Mouse (Mus musculus): ENCODE results near the gene Cldn24. TPM values are rescaled to one million over a fixed set of nuclear protein-coding genes. Genes with fewer than 3 reads are reported as not detected.

Cldn24 gene
- polyA plus RNA-seq, 1 experiment = not detected

DNA sequence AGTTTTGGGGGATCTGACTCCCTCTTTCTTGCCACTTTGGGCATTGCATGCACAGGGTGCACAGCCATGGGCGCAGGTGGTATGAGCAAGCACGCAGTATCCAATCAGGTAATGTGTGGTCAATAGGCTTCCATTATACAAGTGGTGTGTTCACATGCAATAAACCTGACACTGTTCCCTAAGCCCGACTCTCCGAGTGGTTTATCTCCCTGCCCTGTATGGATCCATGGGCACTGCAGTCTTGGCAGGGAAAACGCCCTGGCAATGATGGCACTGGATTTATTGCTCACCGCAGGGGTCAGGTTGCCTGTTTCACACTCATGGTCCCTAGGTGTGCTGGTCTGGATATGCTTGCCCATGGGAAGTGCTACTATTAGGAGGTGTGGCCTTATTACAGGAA, 26.0 kb downstream of the Cldn24 start:
- Histone ChIP-seq H3K4me1 (ENCODE audit: control insufficient read depth, insufficient read depth, low read length) (no peaks in the 10 kb centered on the region), H3K27ac (ENCODE audit: insufficient read depth, low read length) (no peak overlapping the region), H3K4me3 (ENCODE audit: insufficient read depth, low read length) (no peak overlapping the region)
- TF ChIP-seq CTCF (IDR thresholded peaks at IDR 0.05; ENCODE audit: extremely low read depth, insufficient read depth, low read length) = no peak
- TF ChIP-seq POLR2A (IDR thresholded peaks at IDR 0.05; ENCODE audit: extremely low read depth, insufficient read depth, low read length) = no peak

DNA sequence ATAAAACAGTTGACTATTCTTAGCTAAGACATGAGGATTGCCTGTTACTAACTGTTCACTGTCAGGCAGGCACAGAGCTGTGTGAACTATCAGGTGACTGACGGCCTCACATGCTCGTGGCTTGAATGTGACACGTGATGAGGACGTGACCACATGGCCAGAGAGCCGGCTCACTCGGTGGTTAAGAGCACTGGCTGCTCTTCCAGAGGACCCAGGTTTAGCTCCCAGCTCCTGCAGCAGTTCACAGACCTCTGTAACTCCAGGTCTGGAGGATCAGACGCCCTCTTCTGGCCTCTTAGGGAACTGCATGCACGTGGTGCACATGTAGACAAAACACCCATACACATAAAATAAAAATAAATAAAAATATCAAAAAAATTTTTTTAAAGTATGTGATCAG, 27.9 kb downstream of the Cldn24 start:
- no peak overlapping the region for H3K27ac ChIP-seq (ENCODE audit: insufficient read depth, low read length)
- TF ChIP-seq CTCF (IDR thresholded peaks at IDR 0.05; ENCODE audit: extremely low read depth, insufficient read depth, low read length) (no peak), POLR2A (IDR thresholded peaks at IDR 0.05; ENCODE audit: extremely low read depth, insufficient read depth, low read length) (no peak)
- no peak overlapping the region for H3K4me3 ChIP-seq (ENCODE audit: insufficient read depth, low read length)
- H3K4me1 ChIP-seq (ENCODE audit: control insufficient read depth, insufficient read depth, low read length) = no peaks in the 10 kb centered on the region

DNA sequence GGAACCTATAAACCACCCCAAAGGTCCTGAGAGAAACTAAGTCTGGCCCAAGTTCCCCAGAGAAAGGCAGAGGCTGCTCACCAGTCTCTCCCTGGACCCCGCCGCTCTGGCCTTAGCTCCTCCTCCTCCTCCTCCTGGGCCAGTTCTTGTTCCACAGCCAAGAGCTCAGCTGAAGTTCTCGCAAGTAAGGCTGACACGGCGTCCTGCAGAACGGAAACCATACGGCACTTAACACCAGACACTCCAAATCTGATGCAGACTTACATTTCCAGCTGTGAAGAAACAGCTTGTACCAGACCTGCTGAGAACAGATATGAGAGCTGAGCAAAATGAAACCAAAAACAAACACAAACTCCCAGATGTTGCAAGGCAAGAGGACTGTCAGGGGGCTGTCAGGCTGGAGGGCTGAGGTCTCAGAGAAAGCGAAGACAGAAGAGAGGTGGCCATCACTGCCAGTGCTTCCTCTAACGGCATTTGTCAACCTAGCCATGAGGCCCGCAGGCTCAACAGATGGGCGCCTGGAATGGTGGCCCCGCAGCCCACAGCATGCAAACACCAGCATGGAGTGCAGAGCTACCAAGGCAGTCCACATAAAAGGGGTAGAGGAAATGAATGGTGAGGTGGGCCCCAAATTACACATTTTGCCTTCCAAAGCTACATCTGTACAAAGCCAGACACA, 30.0 kb downstream of the Cldn24 start:
- TF ChIP-seq CTCF (IDR thresholded peaks at IDR 0.05; ENCODE audit: extremely low read depth, insufficient read depth, low read length) (no peak), POLR2A (IDR thresholded peaks at IDR 0.05; ENCODE audit: extremely low read depth, insufficient read depth, low read length) (no peak)
- Histone ChIP-seq H3K4me3 (ENCODE audit: insufficient read depth, low read length) (no peak overlapping the region), H3K27ac (ENCODE audit: insufficient read depth, low read length) (no peak overlapping the region), H3K4me1 (ENCODE audit: control insufficient read depth, insufficient read depth, low read length) (no peaks in the 10 kb centered on the region)

DNA sequence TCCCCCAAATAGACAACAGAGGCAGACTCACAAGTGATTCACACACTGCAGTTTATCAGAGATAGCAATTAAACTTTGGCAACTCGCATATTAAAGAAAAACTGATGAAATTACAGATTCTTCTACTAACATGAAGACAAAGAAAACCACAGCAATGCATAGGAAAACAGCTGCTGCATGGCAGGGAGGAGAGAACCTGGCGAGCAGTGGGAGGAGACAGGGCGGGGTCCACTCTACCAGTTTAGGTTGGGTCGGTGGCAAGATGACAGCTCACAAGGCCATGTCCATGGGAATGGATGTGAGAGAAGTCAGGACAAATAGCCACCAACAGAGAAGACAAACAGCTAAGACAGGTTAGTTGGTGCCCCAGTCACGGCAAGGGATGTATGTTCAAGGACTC, 30.8 kb downstream of the Cldn24 start:
- H3K4me1 ChIP-seq (ENCODE audit: control insufficient read depth, insufficient read depth, low read length) = no peaks in the 10 kb centered on the region
- H3K4me3 ChIP-seq (ENCODE audit: insufficient read depth, low read length) = no peak overlapping the region
- TF ChIP-seq CTCF (IDR thresholded peaks at IDR 0.05; ENCODE audit: extremely low read depth, insufficient read depth, low read length) (no peak), POLR2A (IDR thresholded peaks at IDR 0.05; ENCODE audit: extremely low read depth, insufficient read depth, low read length) (no peak)
- no peak overlapping the region for H3K27ac ChIP-seq (ENCODE audit: insufficient read depth, low read length)

DNA sequence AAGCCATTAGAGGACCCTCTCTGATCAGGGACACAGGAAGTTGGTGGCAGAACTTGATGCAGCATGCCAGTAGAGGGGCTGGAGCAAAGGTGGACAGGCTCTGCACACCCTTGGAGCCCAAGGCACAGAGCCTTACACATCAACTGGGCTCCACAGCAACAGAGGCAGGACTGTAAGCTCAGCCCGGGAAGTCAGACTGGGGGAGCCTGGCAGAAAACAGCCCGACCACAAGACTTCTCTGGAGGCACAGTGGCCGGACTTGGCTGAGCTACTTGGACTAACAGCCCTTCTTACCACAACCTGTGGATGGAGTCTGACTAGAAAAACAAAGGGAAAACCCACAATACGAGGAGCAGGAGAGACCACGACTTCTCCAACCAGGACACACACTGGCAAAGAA, 31.4 kb downstream of the Cldn24 start:
- Histone ChIP-seq H3K4me1 (ENCODE audit: control insufficient read depth, insufficient read depth, low read length) (no peaks in the 10 kb centered on the region), H3K27ac (ENCODE audit: insufficient read depth, low read length) (no peak overlapping the region), H3K4me3 (ENCODE audit: insufficient read depth, low read length) (no peak overlapping the region)
- TF ChIP-seq POLR2A (IDR thresholded peaks at IDR 0.05; ENCODE audit: extremely low read depth, insufficient read depth, low read length) = no peak
- no peak for TF ChIP-seq CTCF (IDR thresholded peaks at IDR 0.05; ENCODE audit: extremely low read depth, insufficient read depth, low read length)

DNA sequence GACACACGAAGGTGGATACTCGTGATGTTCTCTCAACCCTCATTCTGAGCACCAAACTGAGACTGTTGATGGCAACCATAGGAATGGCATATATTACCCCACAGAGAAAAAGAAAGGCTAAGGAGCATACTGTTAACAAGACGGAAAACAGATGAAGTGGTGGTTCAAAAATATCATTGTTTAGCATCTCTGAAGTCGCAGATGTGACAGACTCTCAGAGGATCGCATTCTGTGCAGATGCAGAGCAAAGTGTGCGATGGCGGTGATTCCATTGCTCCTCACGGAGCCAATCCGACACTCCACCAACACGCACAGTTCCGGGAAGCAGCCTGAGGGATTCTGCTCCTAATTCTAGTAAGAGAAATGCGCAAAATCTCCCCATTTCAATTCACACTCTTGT, 37.3 kb downstream of the Cldn24 start:
- Histone ChIP-seq H3K4me3 (ENCODE audit: insufficient read depth, low read length) (no peak overlapping the region), H3K27ac (ENCODE audit: insufficient read depth, low read length) (no peak overlapping the region), H3K4me1 (ENCODE audit: control insufficient read depth, insufficient read depth, low read length) (no peaks in the 10 kb centered on the region)
- TF ChIP-seq POLR2A (IDR thresholded peaks at IDR 0.05; ENCODE audit: extremely low read depth, insufficient read depth, low read length) (no peak; the same call in 1 of the 2 replicates), CTCF (IDR thresholded peaks at IDR 0.05; ENCODE audit: extremely low read depth, insufficient read depth, low read length) (no peak)

DNA sequence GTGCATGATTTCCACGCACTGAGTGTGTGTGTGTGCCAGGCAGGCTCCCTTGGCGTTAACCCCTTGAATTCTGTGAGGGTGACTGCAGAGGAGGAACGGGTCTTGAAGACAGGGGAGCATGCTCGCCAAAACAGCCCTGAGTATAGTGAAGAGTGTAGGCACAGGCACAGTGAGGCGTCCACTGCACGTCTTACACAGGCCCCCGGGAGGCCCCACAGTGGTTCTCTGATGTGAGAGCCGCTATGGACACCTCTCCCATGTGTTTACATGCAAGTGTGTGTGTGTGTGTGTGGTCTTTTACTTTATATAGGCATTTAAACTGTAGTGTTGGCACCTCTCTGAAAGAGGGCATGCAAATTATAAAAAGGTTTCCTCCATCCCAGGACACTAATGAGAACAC, 44.6 kb downstream of the Cldn24 start:
- no peak for TF ChIP-seq POLR2A (IDR thresholded peaks at IDR 0.05; ENCODE audit: extremely low read depth, insufficient read depth, low read length)
- no peak for TF ChIP-seq CTCF (IDR thresholded peaks at IDR 0.05; ENCODE audit: extremely low read depth, insufficient read depth, low read length)
- no peak overlapping the region for H3K4me3 ChIP-seq (ENCODE audit: insufficient read depth, low read length)
- no peaks in the 10 kb centered on the region for H3K4me1 ChIP-seq (ENCODE audit: control insufficient read depth, insufficient read depth, low read length)
- H3K27ac ChIP-seq (ENCODE audit: insufficient read depth, low read length) = no peak overlapping the region

DNA sequence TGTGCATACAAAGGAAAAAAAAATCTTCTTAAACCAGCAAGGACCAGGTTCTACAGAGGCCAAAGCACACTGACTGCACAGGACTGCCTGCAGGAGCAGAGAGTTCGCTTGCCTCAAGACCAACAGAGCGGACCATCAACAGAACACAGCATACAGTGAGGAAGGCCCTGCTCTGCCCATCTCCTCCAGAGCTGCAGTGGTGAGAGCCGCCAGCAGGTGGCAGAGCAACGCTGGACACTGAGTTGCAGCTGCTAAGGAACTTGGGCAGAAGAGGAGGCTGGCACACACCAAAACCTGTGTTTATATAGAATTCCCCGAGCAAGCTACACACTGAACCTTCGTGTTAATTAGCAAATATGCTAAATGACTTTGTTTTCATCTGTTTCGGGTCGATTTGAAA, 45.1 kb downstream of the Cldn24 start:
- H3K4me3 ChIP-seq (ENCODE audit: insufficient read depth, low read length) = no peak overlapping the region
- TF ChIP-seq POLR2A (IDR thresholded peaks at IDR 0.05; ENCODE audit: extremely low read depth, insufficient read depth, low read length) (no peak), CTCF (IDR thresholded peaks at IDR 0.05; ENCODE audit: extremely low read depth, insufficient read depth, low read length) (peak; percentile 96)
- H3K27ac ChIP-seq (ENCODE audit: insufficient read depth, low read length) = no peak overlapping the region
- H3K4me1 ChIP-seq (ENCODE audit: control insufficient read depth, insufficient read depth, low read length) = no peaks in the 10 kb centered on the region

Other genes with a start within 250 kb of the Cldn24 start
- 46.6 and 47.1 TPM in 2 replicates for gene Ing2, start 146.6 kb upstream of the Cldn24 start, polyA plus RNA-seq (2012; rRNA removed)
- 11.4 and 12.4 TPM in 2 replicates for gene Cdkn2aip, start 108.2 kb upstream of the Cldn24 start, polyA plus RNA-seq (2012; rRNA removed)
- 3.2 and 4.6 TPM in 2 replicates for gene Cldn22, start 2.3 kb downstream of the Cldn24 start, polyA plus RNA-seq (2012; rRNA removed)
- 10.1 and 10.5 TPM in 2 replicates for gene Wwc2, start 168.8 kb downstream of the Cldn24 start, polyA plus RNA-seq (2012; rRNA removed)